Mouse (Mus musculus): ENCODE data around the gene Capn7. TPM values are rescaled to one million over a fixed set of nuclear protein-coding genes. Genes with fewer than 3 reads are reported as not detected.

Gene Capn7
- 34.0 and 51.2 TPM in 2 replicates for total RNA-seq (2014; rRNA removed; ENCODE audit: low replicate concordance)
- 32.3 and 33.8 TPM in 2 replicates for polyA plus RNA-seq (2015; fragmentation: Nextera tagmentation; extraction: Ambion mirVana)

- peak within 1 kb of the TSS; percentile 86 for H3K4me2 ChIP-seq (ENCODE audit: low read depth, low read length)
- DNase-seq (ENCODE audit: low spot score) (peak; percentile 99), ATAC-seq (ENCODE audit: insufficient read depth, low read depth) (peak; percentile 97)
- H3K27me3 ChIP-seq (ENCODE audit: control insufficient read depth, insufficient read depth, low read length), result no peaks in the 10 kb centered on the region
- H3K27ac ChIP-seq (ENCODE audit: low read depth), result peak within 1 kb of the TSS; percentile 96
- under 1% methylated on average over 77 of the region's 78 CpGs for WGBS
- H3K36me3 ChIP-seq (replicated peaks; ENCODE audit: control insufficient read depth, insufficient read depth, low read length), result peaks cover 10% of the 10 kb centered on the region
- peak within 1 kb of the TSS; percentile 86 for H3K9ac ChIP-seq (replicated peaks; ENCODE audit: low read depth, low read length)
- no peaks in the 10 kb centered on the region for H3K9me3 ChIP-seq (replicated peaks; ENCODE audit: control insufficient read depth, low read length)
- H3K4me3 ChIP-seq (ENCODE audit: low read depth, low read length), result peak within 1 kb of the TSS; percentile 83
- H3K4me1 ChIP-seq (ENCODE audit: control insufficient read depth, insufficient read depth), result peaks cover 7% of the 10 kb centered on the region; the same call in 1 of the 2 replicates
- no peak for TF ChIP-seq EP300 (IDR thresholded peaks at IDR 0.05; ENCODE audit: low read depth)
- peak; percentile 48 for TF ChIP-seq CTCF (IDR thresholded peaks at IDR 0.05; ENCODE audit: low read depth)
Measured at GRCm38 (mm10) chr14:31336369-31337155, at the start of gene Capn7. TSS of gene Capn7 (plus strand) at chr14:31336638.

GRCm38 (mm10) chr14:31313192-31313591 lies 23.2 kb upstream of the Capn7 start:
- no peak for DNase-seq (ENCODE audit: low spot score)
- Histone ChIP-seq H3K4me3 (ENCODE audit: low read depth, low read length) (no peak overlapping the region), H3K27me3 (ENCODE audit: control insufficient read depth, insufficient read depth, low read length) (no peaks in the 10 kb centered on the region), H3K9ac (replicated peaks; ENCODE audit: low read depth, low read length) (no peak overlapping the region), H3K36me3 (replicated peaks; ENCODE audit: control insufficient read depth, insufficient read depth, low read length) (no peaks in the 10 kb centered on the region), H3K27ac (ENCODE audit: low read depth) (no peak overlapping the region), H3K4me1 (ENCODE audit: control insufficient read depth, insufficient read depth) (peaks cover 3% of the 10 kb centered on the region; the same call in 1 of the 2 replicates), H3K4me2 (ENCODE audit: low read depth, low read length) (no peak overlapping the region), H3K9me3 (replicated peaks; ENCODE audit: control insufficient read depth, low read length) (no peaks in the 10 kb centered on the region)
- WGBS, result 44% methylated on average over 3 of the region's 3 CpGs
- no peak for TF ChIP-seq CTCF (IDR thresholded peaks at IDR 0.05; ENCODE audit: low read depth)
- TF ChIP-seq EP300 (IDR thresholded peaks at IDR 0.05; ENCODE audit: low read depth), result no peak
- ATAC-seq (ENCODE audit: insufficient read depth, low read depth), result no peak

GRCm38 (mm10) chr14:31316613-31317012 lies 19.8 kb upstream of the Capn7 start:
- Histone ChIP-seq H3K4me3 (ENCODE audit: low read depth, low read length) (no peak overlapping the region), H3K9me3 (replicated peaks; ENCODE audit: control insufficient read depth, low read length) (no peaks in the 10 kb centered on the region), H3K4me2 (ENCODE audit: low read depth, low read length) (no peak overlapping the region), H3K4me1 (ENCODE audit: control insufficient read depth, insufficient read depth) (peaks cover 3% of the 10 kb centered on the region; the same call in 1 of the 2 replicates), H3K27ac (ENCODE audit: low read depth) (no peak overlapping the region), H3K27me3 (ENCODE audit: control insufficient read depth, insufficient read depth, low read length) (no peaks in the 10 kb centered on the region), H3K36me3 (replicated peaks; ENCODE audit: control insufficient read depth, insufficient read depth, low read length) (no peaks in the 10 kb centered on the region), H3K9ac (replicated peaks; ENCODE audit: low read depth, low read length) (no peak overlapping the region)
- 78% methylated on average over 12 of the region's 12 CpGs for WGBS
- ATAC-seq (ENCODE audit: insufficient read depth, low read depth), result no peak
- no peak for TF ChIP-seq EP300 (IDR thresholded peaks at IDR 0.05; ENCODE audit: low read depth)
- DNase-seq (ENCODE audit: low spot score), result no peak

- TF ChIP-seq EP300 (IDR thresholded peaks at IDR 0.05; ENCODE audit: low read depth), result no peak
- no peak for TF ChIP-seq CTCF (IDR thresholded peaks at IDR 0.05; ENCODE audit: low read depth)
- Histone ChIP-seq H3K4me2 (ENCODE audit: low read depth, low read length) (no peak overlapping the region), H3K36me3 (replicated peaks; ENCODE audit: control insufficient read depth, insufficient read depth, low read length) (no peaks in the 10 kb centered on the region), H3K27ac (ENCODE audit: low read depth) (no peak overlapping the region), H3K4me3 (ENCODE audit: low read depth, low read length) (no peak overlapping the region), H3K4me1 (ENCODE audit: control insufficient read depth, insufficient read depth) (peaks cover 3% of the 10 kb centered on the region; the same call in 1 of the 2 replicates), H3K9ac (replicated peaks; ENCODE audit: low read depth, low read length) (no peak overlapping the region), H3K9me3 (replicated peaks; ENCODE audit: control insufficient read depth, low read length) (no peaks in the 10 kb centered on the region), H3K27me3 (ENCODE audit: control insufficient read depth, insufficient read depth, low read length) (no peaks in the 10 kb centered on the region)
- no peak for DNase-seq (ENCODE audit: low spot score)
- no peak for ATAC-seq (ENCODE audit: insufficient read depth, low read depth)
- 76% methylated on average over 3 of the region's 3 CpGs for WGBS
Measured at GRCm38 (mm10) chr14:31317754-31318153, 18.7 kb upstream of the Capn7 start.

- H3K4me2 ChIP-seq (ENCODE audit: low read depth, low read length), result no peak overlapping the region
- 74% methylated on average over 10 of the region's 10 CpGs for WGBS
Measured at GRCm38 (mm10) chr14:31319546-31319945, 16.9 kb upstream of the Capn7 start.

More at GRCm38 (mm10) chr14:31319546-31319945, 16.9 kb upstream of the Capn7 start:
- Histone ChIP-seq H3K27me3 (ENCODE audit: control insufficient read depth, insufficient read depth, low read length) (no peaks in the 10 kb centered on the region), H3K36me3 (replicated peaks; ENCODE audit: control insufficient read depth, insufficient read depth, low read length) (no peaks in the 10 kb centered on the region), H3K4me3 (ENCODE audit: low read depth, low read length) (no peak overlapping the region), H3K27ac (ENCODE audit: low read depth) (no peak overlapping the region), H3K4me1 (ENCODE audit: control insufficient read depth, insufficient read depth) (peaks cover 16% of the 10 kb centered on the region; the same call in 1 of the 2 replicates), H3K9ac (replicated peaks; ENCODE audit: low read depth, low read length) (no peak overlapping the region), H3K9me3 (replicated peaks; ENCODE audit: control insufficient read depth, low read length) (no peaks in the 10 kb centered on the region)
- TF ChIP-seq EP300 (IDR thresholded peaks at IDR 0.05; ENCODE audit: low read depth), result no peak
- no peak for TF ChIP-seq CTCF (IDR thresholded peaks at IDR 0.05; ENCODE audit: low read depth)
- DNase-seq (ENCODE audit: low spot score) (no peak), ATAC-seq (ENCODE audit: insufficient read depth, low read depth) (no peak)
